9 mouse cellular contexts compared by ENCODE assay signal in genomic region chr5:125476799-125477198, GRCm38 (mm10). TPM values are rescaled to one million over a fixed set of nuclear protein-coding genes. Genes with fewer than 3 reads are reported as not detected.
DNase-seq lines count a peak whose midpoint lies in the region; ATAC-seq lines count a peak whose summit lies in the region.
"Had no signal": no experiment of that assay in that cellular context is flagged by ENCODE, and none has a peak within 500 bp of the region (broad histone marks: within the 10 kb centered on the region; RNA-seq: fewer than 3 reads in every experiment).

No protein-coding gene starts in this region.

- H3K9me3 ChIP-seq in heart, embryonic 16.5 days (replicated peaks; ENCODE audit: control insufficient read depth, low read length) = no peaks in the 10 kb centered on the region
- no peaks in the 10 kb centered on the region for H3K9me3 ChIP-seq in hindbrain, embryonic 12.5 days (replicated peaks)
- no peaks in the 10 kb centered on the region for H3K9me3 ChIP-seq in midbrain, embryonic 12.5 days

- WGBS in heart, embryonic 16.5 days = 69% methylated on average over 7 of the region's 7 CpGs
- WGBS in hindbrain, embryonic 12.5 days = 71% methylated on average over 7 of the region's 7 CpGs
- WGBS in midbrain, embryonic 12.5 days = 68% methylated on average over 7 of the region's 7 CpGs

- H3K9ac ChIP-seq in heart, embryonic 16.5 days (ENCODE audit: low read length) = peak overlapping the region; percentile 85; the same call in 1 of the 2 replicates
- peak overlapping the region; percentile 84 for H3K9ac ChIP-seq in hindbrain, embryonic 12.5 days
- peak overlapping the region; percentile 73 for H3K9ac ChIP-seq in midbrain, embryonic 12.5 days (replicated peaks)

- no peak for ATAC-seq in heart, embryonic 16.5 days (replicated peaks; ENCODE audit: extremely low read depth, insufficient read depth, low FRiP score)
- 0 out of 2 replicates have a peak, but pooled peaks have one; percentile 21 for ATAC-seq in hindbrain, embryonic 12.5 days (ENCODE audit: low FRiP score)
- no peak for ATAC-seq in midbrain, embryonic 12.5 days (ENCODE audit: low FRiP score, low read depth)

- no peaks in the 10 kb centered on the region for H3K27me3 ChIP-seq in heart, embryonic 16.5 days (ENCODE audit: control insufficient read depth, insufficient read depth, low read length)
- no peaks in the 10 kb centered on the region for H3K27me3 ChIP-seq in hindbrain, embryonic 12.5 days
- no peaks in the 10 kb centered on the region for H3K27me3 ChIP-seq in midbrain, embryonic 12.5 days

- peak overlapping the region; percentile 95 for H3K4me2 ChIP-seq in heart, embryonic 16.5 days (ENCODE audit: low read depth, low read length)
- H3K4me2 ChIP-seq in hindbrain, embryonic 12.5 days (replicated peaks) = peak overlapping the region; percentile 87
- H3K4me2 ChIP-seq in midbrain, embryonic 12.5 days (replicated peaks) = peak overlapping the region; percentile 84

- H3K4me3 ChIP-seq in heart, embryonic 16.5 days (ENCODE audit: low read length) = peak overlapping the region; percentile 86
- peak overlapping the region; percentile 85 for H3K4me3 ChIP-seq in hindbrain, embryonic 12.5 days
- H3K4me3 ChIP-seq in midbrain, embryonic 12.5 days = peak overlapping the region; percentile 65

- DNase-seq in heart, postnatal 4 days = no peak
- DNase-seq in cerebellum, adult 18-20 months = peak; percentile 62 to 72
- DNase-seq in adrenal gland, adult 18-20 months (ENCODE audit: low spot score in 2 of 2) = no peak
- DNase-seq in right cerebral cortex, postnatal 25 days = no peak
- DNase-seq in adrenal gland, postnatal 4 days (ENCODE audit: low spot score in 2 of 2) = no peak
- DNase-seq: kidney, adult 18-20 months had no signal

- no peaks in the 10 kb centered on the region for H3K36me3 ChIP-seq in heart, embryonic 16.5 days (ENCODE audit: control insufficient read depth, insufficient read depth)
- H3K36me3 ChIP-seq in hindbrain, embryonic 12.5 days = no peaks in the 10 kb centered on the region
- H3K36me3 ChIP-seq in midbrain, embryonic 12.5 days = no peaks in the 10 kb centered on the region

- peaks cover 12% of the 10 kb centered on the region for H3K4me1 ChIP-seq in heart, embryonic 16.5 days (ENCODE audit: control insufficient read depth, insufficient read depth, low read length)
- H3K4me1 ChIP-seq in hindbrain, embryonic 12.5 days = peaks cover 42% of the 10 kb centered on the region
- H3K4me1 ChIP-seq in midbrain, embryonic 12.5 days = peaks cover 34% of the 10 kb centered on the region

- no peak overlapping the region for H3K27ac ChIP-seq in heart, embryonic 16.5 days (ENCODE audit: low read length)
- no peak overlapping the region for H3K27ac ChIP-seq in hindbrain, embryonic 12.5 days
- H3K27ac ChIP-seq in midbrain, embryonic 12.5 days (replicated peaks) = no peak overlapping the region

RNA-seq across cellular contexts. Expression of gene Aacs, which starts 1.2 kb away (rescaled TPM):
- 15.6 and 16.7 TPM in 2 replicates for polyA plus RNA-seq in heart, embryonic 16.5 days (2015; fragmentation: Nextera tagmentation; extraction: Ambion mirVana)
- 1 to 10 TPM; 6.6 to 6.9 TPM for total RNA-seq in heart, postnatal 4 days (2021)
- polyA plus RNA-seq in hindbrain, embryonic 12.5 days (2016; fragmentation: Nextera tagmentation; extraction: Ambion mirVana) = 62.2 and 64.4 TPM in 2 replicates
- polyA plus RNA-seq in midbrain, embryonic 12.5 days (2016; fragmentation: Nextera tagmentation; extraction: Ambion mirVana) = 58.8 and 62.7 TPM in 2 replicates
- total RNA-seq in adrenal gland, adult 18-20 months (2021) = 100 to 1,000 TPM in 1 of 2 experiments, 10 to 100 TPM in 1; 90.2 to 165 TPM
- 10 to 100 TPM; 12.8 to 18.9 TPM for total RNA-seq in adrenal gland, postnatal 4 days (2021)

RNA-seq across cellular contexts. Expression of gene Bri3bp, which starts 35.4 kb away (rescaled TPM):
- 44.1 and 45.2 TPM in 2 replicates for polyA plus RNA-seq in heart, embryonic 16.5 days (2015; fragmentation: Nextera tagmentation; extraction: Ambion mirVana)
- total RNA-seq in heart, postnatal 4 days (2021) = 10 to 100 TPM; 55.8 to 56.3 TPM
- polyA plus RNA-seq in hindbrain, embryonic 12.5 days (2016; fragmentation: Nextera tagmentation; extraction: Ambion mirVana) = 38.1 and 39.9 TPM in 2 replicates
- 35.5 and 41.2 TPM in 2 replicates for polyA plus RNA-seq in midbrain, embryonic 12.5 days (2016; fragmentation: Nextera tagmentation; extraction: Ambion mirVana)
- total RNA-seq in adrenal gland, adult 18-20 months (2021) = 10 to 100 TPM; 18.7 to 32.1 TPM
- total RNA-seq in adrenal gland, postnatal 4 days (2021) = 10 to 100 TPM; 34.2 to 37.0 TPM

RNA-seq across cellular contexts. Expression of gene Dhx37, which starts 42.9 kb away (rescaled TPM):
- 8.5 and 10.5 TPM in 2 replicates for polyA plus RNA-seq in heart, embryonic 16.5 days (2015; fragmentation: Nextera tagmentation; extraction: Ambion mirVana)
- total RNA-seq in heart, postnatal 4 days (2021) = 10 to 100 TPM; 13.6 to 14.6 TPM
- polyA plus RNA-seq in hindbrain, embryonic 12.5 days (2016; fragmentation: Nextera tagmentation; extraction: Ambion mirVana) = 16.7 and 18.0 TPM in 2 replicates
- polyA plus RNA-seq in midbrain, embryonic 12.5 days (2016; fragmentation: Nextera tagmentation; extraction: Ambion mirVana) = 14.8 and 16.4 TPM in 2 replicates
- total RNA-seq in adrenal gland, adult 18-20 months (2021) = 10 to 100 TPM; 16.7 to 19.3 TPM
- total RNA-seq in adrenal gland, postnatal 4 days (2021) = 10 to 100 TPM; 14.0 to 16.0 TPM

RNA-seq across cellular contexts. Expression of gene Tmem132b, which starts 54.8 kb away (rescaled TPM):
- 0.01 TPM in 1 of 2 replicates, not detected in the other for polyA plus RNA-seq in heart, embryonic 16.5 days (2015; fragmentation: Nextera tagmentation; extraction: Ambion mirVana)
- under 1 TPM in 1 of 2 experiments, not detected in 1; 0.19 TPM for total RNA-seq in heart, postnatal 4 days (2021)
- polyA plus RNA-seq in hindbrain, embryonic 12.5 days (2016; fragmentation: Nextera tagmentation; extraction: Ambion mirVana) = 2.4 and 3.1 TPM in 2 replicates
- 1.4 and 1.8 TPM in 2 replicates for polyA plus RNA-seq in midbrain, embryonic 12.5 days (2016; fragmentation: Nextera tagmentation; extraction: Ambion mirVana)
- total RNA-seq in adrenal gland, adult 18-20 months (2021) = 1 to 10 TPM; 2.0 to 2.1 TPM
- 1 to 10 TPM; 1.8 to 2.2 TPM for total RNA-seq in adrenal gland, postnatal 4 days (2021)

Comparison
In these comparisons a context has a peak if more than half of its experiments do, and no peak if none do; other contexts are left out.
1. RNA of gene Aacs, which starts 1.2 kb away (total RNA-seq): 90.2 to 165 TPM in adrenal gland, adult 18-20 months; 12.8 to 18.9 TPM in adrenal gland, postnatal 4 days and 6.6 to 6.9 TPM in heart, postnatal 4 days; every median in the first group is over 4 times any median in the second.
2. DNase-seq: peak in cerebellum, adult 18-20 months (2 of 2); none in heart, postnatal 4 days (single experiment), adrenal gland, adult 18-20 months (0 of 2), right cerebral cortex, postnatal 25 days (single experiment) and adrenal gland, postnatal 4 days (0 of 2).
3. Peak in every context shown above with its lines, with median percentiles within 50 percentile points of each other: H3K4me2 ChIP-seq, H3K4me3 ChIP-seq and H3K9ac ChIP-seq.